Mouse (Mus musculus): ENCODE data around the gene Gm49388. TPM values are rescaled to one million over a fixed set of nuclear protein-coding genes. Genes with fewer than 3 reads are reported as not detected.

Gm49388 gene
- polyA plus RNA-seq, 1 experiment from 2014 or later = not detected

DNA sequence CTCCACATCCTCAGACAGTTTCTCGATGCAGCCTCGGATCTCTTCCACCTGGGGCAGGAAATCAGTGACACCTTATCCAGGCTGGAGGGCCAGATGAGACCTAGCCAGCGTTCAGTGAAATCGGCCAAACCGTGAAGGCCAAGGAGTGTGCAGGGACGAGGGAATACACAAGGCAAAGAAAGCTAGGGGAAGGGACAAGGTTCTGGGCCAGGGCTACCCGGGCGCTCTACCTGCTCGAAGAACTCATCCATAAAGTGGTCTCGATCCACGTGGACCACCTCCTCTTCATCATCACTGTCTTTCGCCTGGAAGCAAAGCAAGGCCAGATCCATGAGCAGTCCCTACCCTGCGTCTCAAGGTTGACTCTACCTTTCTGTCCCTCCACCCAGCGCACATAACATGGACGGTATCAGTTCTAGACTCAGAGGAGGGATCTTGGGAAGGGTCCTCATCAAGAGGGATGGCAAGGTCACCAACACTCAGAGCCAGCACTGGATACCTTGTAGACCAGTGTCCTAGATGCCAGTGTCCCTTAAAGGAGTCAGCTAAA is 29.8 kb downstream of the Gm49388 start:
- DNase-seq (ENCODE audit: low spot score) (no peak), ATAC-seq (no peak)
- Histone ChIP-seq H3K27ac (ENCODE audit: low read length) (0 out of 2 replicates have a peak overlapping the region, but pooled peaks have one; percentile 21), H3K4me3 (ENCODE audit: low read depth, low read length) (no peak overlapping the region), H3K4me2 (replicated peaks; ENCODE audit: low read depth, low read length) (no peak overlapping the region), H3K9me3 (ENCODE audit: low read length) (no peaks in the 10 kb centered on the region), H3K27me3 (replicated peaks; ENCODE audit: insufficient read depth, low read length) (no peaks in the 10 kb centered on the region), H3K9ac (replicated peaks; ENCODE audit: low read depth) (no peak overlapping the region), H3K4me1 (ENCODE audit: insufficient read depth, low read depth, low read length) (no peaks in the 10 kb centered on the region), H3K36me3 (ENCODE audit: insufficient read depth, low read length) (no peaks in the 10 kb centered on the region)
- TF ChIP-seq EP300 (IDR thresholded peaks at IDR 0.05) (no peak), CTCF (IDR thresholded peaks at IDR 0.05) (no peak)
- WGBS = 81% methylated on average over 15 of the region's 15 CpGs

DNA sequence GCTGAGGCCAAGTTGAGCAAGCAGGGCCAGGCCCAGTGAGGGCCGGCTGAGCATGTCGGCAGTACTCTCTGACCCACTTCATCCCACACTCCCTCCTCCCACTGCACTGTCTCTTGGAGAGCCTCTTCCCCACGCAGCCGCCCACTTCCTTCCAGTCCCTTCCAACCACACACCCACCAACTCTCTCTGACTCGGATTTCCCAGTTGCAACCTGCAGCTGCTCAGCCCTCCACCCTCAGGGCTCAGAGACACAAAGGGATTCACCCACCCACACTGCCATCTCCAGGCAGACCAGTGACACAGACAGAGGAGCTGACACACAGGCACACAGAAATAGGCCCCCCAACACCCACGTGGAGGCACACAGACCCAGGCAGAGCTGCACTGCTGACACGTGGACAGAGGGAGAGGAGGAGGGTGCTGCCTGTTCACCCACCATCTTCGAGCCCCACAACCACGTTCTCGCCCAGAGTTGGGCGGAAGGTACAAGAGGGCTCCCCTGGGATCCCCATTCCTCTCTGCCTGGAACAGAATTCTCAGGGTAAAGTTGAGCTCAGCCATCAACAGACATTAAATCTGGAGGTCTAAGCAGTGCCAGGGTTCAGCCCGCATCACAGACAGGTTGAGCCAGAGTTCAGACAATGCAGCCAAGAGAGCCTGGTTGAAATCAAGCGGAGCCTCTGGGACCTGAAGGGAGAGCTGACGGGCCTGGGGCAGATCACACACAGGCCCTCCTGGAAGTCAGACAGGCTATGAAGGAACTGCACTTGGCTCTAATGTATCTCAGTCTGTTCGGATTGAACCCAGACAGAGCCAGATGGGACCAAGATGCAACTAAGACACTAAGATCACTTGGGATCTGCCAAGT is 30.8 kb downstream of the Gm49388 start:
- H3K4me1 ChIP-seq (ENCODE audit: insufficient read depth, low read depth, low read length) = no peaks in the 10 kb centered on the region
- H3K9ac ChIP-seq (replicated peaks; ENCODE audit: low read depth) = no peak overlapping the region
- no peaks in the 10 kb centered on the region for H3K36me3 ChIP-seq (ENCODE audit: insufficient read depth, low read length)
- no peak overlapping the region for H3K27ac ChIP-seq (ENCODE audit: low read length)
- 54% methylated on average over 14 of the region's 15 CpGs for whole genome bisulfite sequencing
- H3K4me3 ChIP-seq (ENCODE audit: low read depth, low read length) = no peak overlapping the region
- H3K9me3 ChIP-seq (ENCODE audit: low read length) = no peaks in the 10 kb centered on the region
- no peak for TF ChIP-seq EP300 (IDR thresholded peaks at IDR 0.05)
- TF ChIP-seq CTCF (IDR thresholded peaks at IDR 0.05) = peak; percentile 77
- DNase-seq (ENCODE audit: low spot score) (peak; percentile 68), ATAC-seq (peak; percentile 86)
- no peak overlapping the region for H3K4me2 ChIP-seq (replicated peaks; ENCODE audit: low read depth, low read length)
- no peaks in the 10 kb centered on the region for H3K27me3 ChIP-seq (replicated peaks; ENCODE audit: insufficient read depth, low read length)

DNA sequence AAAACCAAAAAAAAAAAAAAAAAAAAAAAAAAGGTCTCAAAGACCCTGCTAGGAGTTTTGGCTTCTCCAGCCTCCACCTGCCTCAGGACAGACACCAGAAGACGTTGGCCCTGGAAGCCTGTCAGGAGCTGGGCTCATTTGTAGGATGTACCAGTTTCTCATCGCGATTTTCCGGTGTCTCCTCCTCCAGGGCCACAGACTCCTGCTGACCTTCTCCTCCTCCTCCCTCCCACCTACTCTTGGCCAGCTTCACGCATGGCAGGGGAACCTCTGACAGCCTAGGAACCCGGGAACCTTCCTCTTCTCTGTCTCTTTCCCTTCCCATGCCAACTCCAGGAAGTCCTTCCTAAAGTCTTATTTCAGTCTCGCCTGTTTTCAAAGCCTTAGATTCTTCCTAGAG is 31.6 kb downstream of the Gm49388 start:
- ATAC-seq (no peak), DNase-seq (ENCODE audit: low spot score) (no peak)
- WGBS = 78% methylated on average over 7 of the region's 7 CpGs
- Histone ChIP-seq H3K36me3 (ENCODE audit: insufficient read depth, low read length) (no peaks in the 10 kb centered on the region), H3K27me3 (replicated peaks; ENCODE audit: insufficient read depth, low read length) (no peaks in the 10 kb centered on the region), H3K27ac (ENCODE audit: low read length) (no peak overlapping the region), H3K4me1 (ENCODE audit: insufficient read depth, low read depth, low read length) (no peaks in the 10 kb centered on the region), H3K4me3 (ENCODE audit: low read depth, low read length) (no peak overlapping the region), H3K4me2 (replicated peaks; ENCODE audit: low read depth, low read length) (no peak overlapping the region), H3K9ac (replicated peaks; ENCODE audit: low read depth) (no peak overlapping the region), H3K9me3 (ENCODE audit: low read length) (no peaks in the 10 kb centered on the region)
- TF ChIP-seq EP300 (IDR thresholded peaks at IDR 0.05) (no peak), CTCF (IDR thresholded peaks at IDR 0.05) (no peak)

DNA sequence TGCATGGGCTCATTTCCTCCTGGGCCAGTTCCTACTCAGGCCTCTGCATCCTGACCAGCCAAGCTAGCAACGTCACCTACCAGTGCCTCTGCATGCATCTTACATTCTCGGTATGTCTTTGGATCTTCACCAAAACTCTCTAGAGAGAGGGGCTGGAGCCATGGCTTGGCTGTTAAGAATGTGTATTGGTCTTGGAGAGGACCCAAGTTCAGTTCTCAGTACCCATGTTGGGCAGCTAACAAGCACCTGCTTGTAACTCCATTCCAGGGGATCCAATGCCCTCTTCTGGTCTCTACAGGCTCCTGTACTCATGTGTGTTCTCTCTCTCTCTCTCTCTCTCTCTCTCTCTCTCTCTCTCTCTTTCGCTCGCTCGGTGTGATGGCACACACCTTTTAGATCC is 32.4 kb downstream of the Gm49388 start:
- Histone ChIP-seq H3K4me2 (replicated peaks; ENCODE audit: low read depth, low read length) (no peak overlapping the region), H3K9me3 (ENCODE audit: low read length) (no peaks in the 10 kb centered on the region), H3K4me1 (ENCODE audit: insufficient read depth, low read depth, low read length) (no peaks in the 10 kb centered on the region), H3K27ac (ENCODE audit: low read length) (no peak overlapping the region), H3K9ac (replicated peaks; ENCODE audit: low read depth) (no peak overlapping the region), H3K36me3 (ENCODE audit: insufficient read depth, low read length) (no peaks in the 10 kb centered on the region), H3K27me3 (replicated peaks; ENCODE audit: insufficient read depth, low read length) (no peaks in the 10 kb centered on the region), H3K4me3 (ENCODE audit: low read depth, low read length) (no peak overlapping the region)
- ATAC-seq (no peak), DNase-seq (ENCODE audit: low spot score) (no peak)
- WGBS = 80% methylated on average over 5 of the region's 5 CpGs
- no peak for TF ChIP-seq EP300 (IDR thresholded peaks at IDR 0.05)
- TF ChIP-seq CTCF (IDR thresholded peaks at IDR 0.05) = no peak

DNA sequence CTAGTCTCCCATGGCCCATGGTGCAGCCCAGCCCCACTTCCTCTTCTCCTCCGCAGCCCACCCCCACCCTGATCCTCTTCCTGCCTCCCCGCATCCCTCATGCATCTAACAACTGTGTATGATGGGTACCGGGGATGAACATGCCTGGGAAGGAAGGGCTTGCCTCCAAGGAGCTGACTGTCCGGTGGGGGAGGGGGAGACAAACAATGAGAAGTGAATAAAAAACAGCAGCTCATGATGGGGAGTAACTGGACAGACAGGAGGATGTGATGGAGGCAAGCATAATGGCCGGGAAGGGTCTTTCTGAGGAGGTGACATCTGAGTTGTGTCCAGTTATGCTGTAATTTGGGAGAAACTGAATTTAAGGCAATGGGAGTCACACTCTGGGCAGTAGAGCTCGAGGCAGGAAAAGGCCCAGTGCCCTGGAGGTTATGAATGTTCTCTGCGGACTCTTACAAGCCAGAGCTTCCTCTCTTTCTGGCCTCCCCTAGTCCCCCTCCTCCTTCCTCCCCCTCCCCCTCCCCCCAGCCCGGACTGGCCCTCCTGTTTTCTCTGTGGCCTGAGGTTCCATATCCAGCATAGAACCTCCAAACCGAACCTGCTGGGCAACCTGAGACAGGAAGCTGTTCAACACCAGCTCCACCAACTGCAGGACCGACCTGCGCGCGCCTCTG is 35.6 kb downstream of the Gm49388 start:
- H3K27me3 ChIP-seq (replicated peaks; ENCODE audit: insufficient read depth, low read length) = no peaks in the 10 kb centered on the region
- DNase-seq (ENCODE audit: low spot score) = no peak
- H3K36me3 ChIP-seq (ENCODE audit: insufficient read depth, low read length) = no peaks in the 10 kb centered on the region
- no peaks in the 10 kb centered on the region for H3K4me1 ChIP-seq (ENCODE audit: insufficient read depth, low read depth, low read length)
- no peaks in the 10 kb centered on the region for H3K9me3 ChIP-seq (ENCODE audit: low read length)
- no peak overlapping the region for H3K9ac ChIP-seq (replicated peaks; ENCODE audit: low read depth)
- no peak overlapping the region for H3K4me3 ChIP-seq (ENCODE audit: low read depth, low read length)
- TF ChIP-seq EP300 (IDR thresholded peaks at IDR 0.05) (no peak), CTCF (IDR thresholded peaks at IDR 0.05) (no peak)
- ATAC-seq = 0 out of 2 replicates have a peak, but pooled peaks have one; percentile 33
- WGBS = 39% methylated on average over 13 of the region's 13 CpGs
- H3K4me2 ChIP-seq (replicated peaks; ENCODE audit: low read depth, low read length) = no peak overlapping the region
- no peak overlapping the region for H3K27ac ChIP-seq (ENCODE audit: low read length)

DNA sequence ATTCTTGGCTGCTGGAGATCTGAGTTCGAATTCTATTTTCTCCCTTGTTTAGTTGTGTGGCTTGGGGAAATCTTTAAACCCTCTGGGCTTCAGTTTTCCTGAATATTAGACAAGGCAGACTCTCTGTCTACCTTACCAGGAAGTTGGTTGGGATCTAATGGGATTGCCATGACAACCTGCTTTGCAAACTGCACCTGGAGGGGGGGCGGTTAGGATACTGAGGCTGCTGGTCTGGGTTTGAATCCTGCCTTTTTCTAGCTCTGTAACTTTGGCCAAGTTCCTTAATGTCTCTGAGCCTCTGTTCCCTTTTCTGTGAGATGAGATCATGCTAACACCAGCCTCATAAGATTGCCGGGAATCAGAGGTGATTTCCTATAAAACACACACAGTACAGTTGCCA is 37.1 kb downstream of the Gm49388 start:
- no peak overlapping the region for H3K4me3 ChIP-seq (ENCODE audit: low read depth, low read length)
- H3K27ac ChIP-seq (ENCODE audit: low read length) = no peak overlapping the region
- H3K4me1 ChIP-seq (ENCODE audit: insufficient read depth, low read depth, low read length) = no peaks in the 10 kb centered on the region
- H3K36me3 ChIP-seq (ENCODE audit: insufficient read depth, low read length) = no peaks in the 10 kb centered on the region
- 78% methylated on average over 3 of the region's 3 CpGs for WGBS
- DNase-seq (ENCODE audit: low spot score) (no peak), ATAC-seq (no peak)
- no peak overlapping the region for H3K4me2 ChIP-seq (replicated peaks; ENCODE audit: low read depth, low read length)
- no peaks in the 10 kb centered on the region for H3K27me3 ChIP-seq (replicated peaks; ENCODE audit: insufficient read depth, low read length)
- TF ChIP-seq EP300 (IDR thresholded peaks at IDR 0.05) = no peak
- TF ChIP-seq CTCF (IDR thresholded peaks at IDR 0.05) = no peak
- no peak overlapping the region for H3K9ac ChIP-seq (replicated peaks; ENCODE audit: low read depth)
- H3K9me3 ChIP-seq (ENCODE audit: low read length) = no peaks in the 10 kb centered on the region
